Mouse (Mus musculus) ES-Bruce4 (cell line): Measurements from ENCODE around the gene Rassf8. TPM values are rescaled to one million over a fixed set of nuclear protein-coding genes. Genes with fewer than 3 reads are reported as not detected.
A peak's percentile ranks its signal among the peaks of the same experiment; 100 is the strongest.

ENCODE experiments used
- H3K27ac ChIP-seq: 2 replicates; pipeline ENCODE4 v1.5.1; 2012; ENCODE audit warnings: low read length, inconsistent platforms; ENCODE audit not compliant: insufficient read depth
- H3K27me3 ChIP-seq: 2 replicates; pipeline ENCODE4 v1.6.1; 2012; ENCODE audit warnings: mild to moderate bottlenecking, low read length, inconsistent platforms; ENCODE audit not compliant: control insufficient read depth, poor library complexity, insufficient read depth, severe bottlenecking
- H3K36me3 ChIP-seq: 2 replicates; pipeline ENCODE4 v1.6.1; 2012; ENCODE audit warnings: inconsistent platforms, mild to moderate bottlenecking, low read length, moderate library complexity; ENCODE audit not compliant: control insufficient read depth, poor library complexity, insufficient read depth, severe bottlenecking
- H3K4me1 ChIP-seq: one replicate; pipeline ENCODE4 v1.8.1; 2011; ENCODE audit warnings: low read length; ENCODE audit not compliant: control insufficient read depth, insufficient read depth
- H3K4me3 ChIP-seq: 2 replicates; pipeline ENCODE4 v1.5.1; 2011; ENCODE audit warnings: low read depth, mild to moderate bottlenecking, low read length
- H3K9ac ChIP-seq: 2 replicates; pipeline ENCODE4 v1.6.1; 2012; ENCODE audit warnings: low read depth, mild to moderate bottlenecking, inconsistent platforms; ENCODE audit not compliant: poor library complexity, severe bottlenecking
- H3K9me3 ChIP-seq: replicated peaks from 2 replicates; pipeline ENCODE4 v1.6.1; 2012; ENCODE audit warnings: mild to moderate bottlenecking, low read length, inconsistent platforms; ENCODE audit not compliant: control insufficient read depth, poor library complexity, insufficient read depth, severe bottlenecking
- CTCF ChIP-seq: IDR thresholded peaks from one replicate; pipeline ENCODE4 v1.8.1; 2011; ENCODE audit warnings: low read depth, low read length
- EP300 ChIP-seq: IDR thresholded peaks from 2 replicates; pipeline ENCODE4 v1.6.1; 2011; ENCODE audit warnings: low read depth, low read length; ENCODE audit not compliant: insufficient read depth
- POLR2A ChIP-seq: IDR thresholded peaks from one replicate; pipeline ENCODE4 v1.8.1; 2011; ENCODE audit warnings: low read length; ENCODE audit not compliant: insufficient read depth
- polyA plus RNA-seq: library from polyadenylated mRNA; stranded (reverse); fragments of >200 nt; gene quantifications from 2 replicates; pipeline ENCODE4 v1.2.4, GENCODE M21; 2011; ENCODE audit warnings: low read depth; ENCODE audit not compliant: missing spikeins, insufficient read depth, insufficient read length

Gene Rassf8
- polyA plus RNA-seq, 1 experiment: 13.8 TPM

DNA sequence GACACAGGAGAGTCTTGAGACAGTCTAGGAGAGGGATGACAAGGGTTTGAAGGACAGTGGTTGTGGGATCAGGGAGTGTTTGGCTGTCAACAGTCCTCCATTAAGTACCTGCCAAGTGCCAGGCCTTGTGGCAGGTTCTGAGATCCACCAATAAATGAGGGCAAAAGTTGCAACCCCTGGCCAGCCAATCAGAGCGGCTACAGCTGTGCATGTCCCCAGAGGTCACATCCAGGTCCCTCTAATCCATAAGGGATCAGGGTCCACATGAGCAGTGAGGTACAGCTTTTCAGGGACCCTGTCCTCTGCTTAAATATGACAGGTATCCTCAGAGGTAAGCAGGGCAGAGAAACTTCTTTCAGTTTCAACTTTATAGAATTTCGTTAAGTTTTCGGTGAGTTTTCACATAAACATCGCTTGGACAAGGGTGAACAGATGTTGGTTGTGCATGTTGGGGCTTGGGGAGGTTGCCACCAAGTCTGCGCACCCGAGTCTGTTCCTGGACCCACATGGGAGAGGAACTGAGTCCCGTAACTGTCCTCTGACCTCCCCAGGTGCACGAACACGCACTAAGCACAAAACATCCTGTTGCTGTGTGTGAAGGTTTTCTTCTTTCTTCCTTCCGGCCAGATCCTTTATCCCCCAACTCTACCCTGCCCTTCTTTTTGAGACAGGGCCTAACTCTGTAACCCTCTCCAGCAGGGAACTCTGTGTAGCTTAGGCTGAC lies 107.0 kb downstream of the Rassf8 start:
- Histone ChIP-seq H3K36me3 (no peaks in the 10 kb centered on the region), H3K9me3 (no peaks in the 10 kb centered on the region), H3K27me3 (no peaks in the 10 kb centered on the region), H3K27ac (no peak overlapping the region), H3K9ac (no peak overlapping the region), H3K4me3 (no peak overlapping the region), H3K4me1 (peaks cover 3% of the 10 kb centered on the region)
- TF ChIP-seq CTCF: no peak
- no peak for TF ChIP-seq EP300
- no peak for TF ChIP-seq POLR2A

DNA sequence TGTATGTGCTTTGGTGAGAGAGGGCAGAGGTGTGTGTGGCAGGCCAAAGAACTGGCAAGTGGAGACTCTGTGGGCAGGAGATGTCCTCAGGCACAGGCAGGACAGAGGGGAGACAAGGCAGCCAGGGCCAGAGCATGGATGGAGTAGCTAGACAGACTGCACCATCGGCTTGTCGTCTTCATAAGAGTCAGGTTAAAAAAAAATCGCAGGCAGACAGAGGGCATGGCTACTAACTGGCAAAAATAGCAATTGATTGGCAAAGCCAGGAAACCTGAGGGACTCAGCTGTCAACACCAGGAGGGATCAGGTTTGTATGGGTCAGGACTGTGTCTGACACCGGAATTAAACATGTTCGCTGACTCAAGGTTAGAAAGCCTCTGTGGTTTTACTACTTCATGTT lies 108.2 kb downstream of the Rassf8 start:
- H3K27ac ChIP-seq: no peak overlapping the region
- H3K27me3 ChIP-seq: no peaks in the 10 kb centered on the region

DNA sequence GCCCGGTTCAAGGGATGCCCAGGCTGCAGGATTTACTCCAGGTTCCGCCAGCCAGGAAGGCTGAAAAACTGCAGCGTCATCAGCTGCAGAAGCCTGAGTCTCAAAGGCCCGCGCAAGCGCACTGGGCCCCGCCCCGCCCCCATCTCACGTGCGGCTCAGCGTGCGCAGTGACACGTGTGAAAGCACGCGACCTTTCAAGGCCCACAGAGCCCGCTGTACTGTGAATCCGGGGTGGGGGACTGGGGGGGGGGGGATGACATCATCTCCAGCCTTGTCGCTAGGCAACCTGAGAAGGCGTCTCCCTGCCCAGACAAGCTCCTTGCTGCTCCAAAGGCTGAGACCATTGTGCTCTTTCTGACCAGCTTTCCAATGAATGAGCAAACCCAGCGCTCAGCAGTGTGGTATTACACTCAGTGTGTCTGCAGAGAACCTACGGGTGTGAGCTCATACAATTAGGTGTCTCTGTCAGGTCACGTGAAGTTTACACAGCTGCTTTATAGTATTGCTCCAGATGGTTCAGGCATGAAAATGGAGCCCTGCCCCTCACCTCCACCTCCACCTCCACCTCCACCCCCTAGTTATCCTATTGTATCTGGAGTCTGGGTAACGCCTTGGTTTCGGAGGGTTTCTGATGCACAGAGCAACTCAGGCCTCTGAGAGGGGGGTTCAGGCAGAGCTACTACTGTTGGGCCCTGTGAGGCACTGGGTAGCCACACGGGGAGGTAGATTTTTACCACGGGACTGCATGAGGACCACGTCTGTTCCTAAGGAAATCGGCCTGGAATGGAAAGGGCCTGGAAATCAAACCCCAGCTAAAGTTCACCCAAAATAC lies 109.4 kb downstream of the Rassf8 start:
- Histone ChIP-seq H3K9me3 (no peaks in the 10 kb centered on the region), H3K4me3 (peak overlapping the region; percentile 46; the same call in 1 of the 2 replicates), H3K27ac (0 out of 2 replicates have a peak overlapping the region, but pooled peaks have one; percentile 3), H3K4me1 (peaks cover 3% of the 10 kb centered on the region), H3K27me3 (no peaks in the 10 kb centered on the region), H3K9ac (no peak overlapping the region), H3K36me3 (no peaks in the 10 kb centered on the region)
- TF ChIP-seq EP300 (peak; percentile 89), CTCF (no peak)

More for the DNA sequence above, 108.2 kb downstream of the Rassf8 start:
- Histone ChIP-seq H3K9me3 (no peaks in the 10 kb centered on the region), H3K9ac (no peak overlapping the region), H3K4me1 (peaks cover 3% of the 10 kb centered on the region), H3K36me3 (no peaks in the 10 kb centered on the region), H3K4me3 (no peak overlapping the region)
- TF ChIP-seq POLR2A (no peak), CTCF (no peak), EP300 (no peak)

DNA sequence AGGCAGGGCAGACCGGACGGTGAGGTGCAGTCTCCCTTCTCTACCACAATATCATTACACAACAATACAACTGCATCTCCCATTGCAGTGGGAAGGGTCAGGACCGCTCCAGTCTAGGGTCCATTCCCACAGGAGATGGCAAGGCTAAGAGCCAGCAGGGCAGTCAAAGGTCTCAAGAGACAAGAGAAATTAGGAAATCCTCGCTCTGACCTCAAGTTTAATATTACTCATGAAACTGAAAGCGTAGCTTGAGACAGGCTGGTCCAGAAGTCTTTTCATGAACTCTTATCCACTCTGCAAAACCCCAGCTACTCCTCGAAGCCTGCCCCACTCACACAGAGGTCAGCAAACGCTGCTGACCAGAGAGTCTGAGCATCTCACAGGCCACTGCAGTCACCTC lies 110.9 kb downstream of the Rassf8 start:
- no peak overlapping the region for H3K27ac ChIP-seq
- no peaks in the 10 kb centered on the region for H3K36me3 ChIP-seq
- H3K27me3 ChIP-seq: peaks cover 2% of the 10 kb centered on the region; the same call in 1 of the 2 replicates
- H3K9me3 ChIP-seq: no peaks in the 10 kb centered on the region
- H3K4me1 ChIP-seq: peaks cover 3% of the 10 kb centered on the region
- no peak overlapping the region for H3K4me3 ChIP-seq
- TF ChIP-seq POLR2A (no peak), EP300 (no peak), CTCF (no peak)
- H3K9ac ChIP-seq: no peak overlapping the region

DNA sequence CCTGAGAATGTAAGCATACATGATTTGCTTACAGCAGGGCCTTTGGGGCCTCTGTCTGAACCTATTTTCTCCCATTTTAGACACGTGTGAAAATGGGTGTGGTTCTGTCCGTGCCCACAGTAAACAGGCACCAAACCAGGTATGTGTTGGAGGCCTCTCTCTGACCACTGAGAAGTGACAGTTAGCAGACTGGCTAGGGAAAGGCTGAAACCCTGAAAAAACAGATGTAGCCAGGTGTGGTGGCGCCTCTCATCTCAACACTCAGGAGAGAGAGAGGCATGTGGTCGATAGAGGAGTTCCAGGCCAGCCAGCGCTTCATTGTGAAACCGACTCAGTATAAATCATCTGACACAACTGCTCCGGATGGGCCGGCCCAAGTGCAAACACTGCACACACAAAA lies 111.9 kb downstream of the Rassf8 start:
- Histone ChIP-seq H3K9ac (no peak overlapping the region), H3K4me1 (peaks cover 3% of the 10 kb centered on the region), H3K36me3 (no peaks in the 10 kb centered on the region), H3K4me3 (no peak overlapping the region), H3K27me3 (peaks cover 2% of the 10 kb centered on the region; the same call in 1 of the 2 replicates), H3K9me3 (no peaks in the 10 kb centered on the region), H3K27ac (no peak overlapping the region)
- TF ChIP-seq CTCF: no peak
- no peak for TF ChIP-seq POLR2A
- no peak for TF ChIP-seq EP300

DNA sequence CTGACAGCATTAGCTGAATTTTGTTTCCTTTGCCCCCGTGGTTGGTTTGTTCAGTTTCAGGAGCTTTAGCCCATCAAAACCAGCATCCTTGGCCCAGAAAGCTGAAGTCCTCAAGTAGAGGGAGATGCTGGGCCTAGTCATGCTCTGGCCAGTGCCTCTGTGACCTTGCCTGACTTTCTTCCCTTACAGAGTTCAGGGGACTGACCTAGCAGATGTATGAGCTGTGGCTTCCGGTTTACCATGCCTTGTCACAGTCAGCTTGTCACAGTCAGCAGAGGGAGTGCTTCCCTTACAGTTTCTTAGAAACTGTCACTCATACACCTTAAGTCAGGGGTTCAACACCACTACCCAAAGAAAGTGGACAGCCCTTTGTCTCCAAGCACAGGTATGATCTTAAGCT lies 113.8 kb downstream of the Rassf8 start:
- Histone ChIP-seq H3K4me1 (no peaks in the 10 kb centered on the region), H3K27me3 (peaks cover 12% of the 10 kb centered on the region), H3K36me3 (no peaks in the 10 kb centered on the region), H3K9ac (no peak overlapping the region), H3K27ac (no peak overlapping the region), H3K9me3 (no peaks in the 10 kb centered on the region), H3K4me3 (no peak overlapping the region)
- TF ChIP-seq POLR2A: no peak
